Mouse (Mus musculus): ENCODE data around the gene Rapgef2. TPM values are rescaled to one million over a fixed set of nuclear protein-coding genes. Genes with fewer than 3 reads are reported as not detected.

Gene Rapgef2
- polyA plus RNA-seq, 1 experiment from 2014 or later = 4.4 TPM

DNA sequence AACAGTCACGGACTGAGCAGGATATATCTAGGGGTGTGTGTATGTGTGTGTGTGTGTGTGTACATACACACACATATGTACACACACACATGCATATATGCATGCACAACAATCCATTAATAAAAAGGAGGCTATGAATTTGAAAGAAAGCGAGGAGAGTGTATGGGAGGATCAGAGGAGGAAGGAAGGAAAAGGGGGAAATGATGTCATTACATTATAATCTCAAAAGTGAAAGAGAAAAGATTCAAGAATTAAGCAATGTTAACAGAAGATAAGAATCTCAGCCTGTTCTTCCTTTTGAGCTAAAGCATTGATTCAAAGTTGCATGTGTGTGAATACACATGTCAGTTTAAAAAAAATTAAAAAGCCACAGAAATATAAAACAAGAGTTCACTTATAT lies 158.5 kb downstream of the Rapgef2 start:
- whole genome bisulfite sequencing = 73% methylated on average over 2 of the region's 2 CpGs

DNA sequence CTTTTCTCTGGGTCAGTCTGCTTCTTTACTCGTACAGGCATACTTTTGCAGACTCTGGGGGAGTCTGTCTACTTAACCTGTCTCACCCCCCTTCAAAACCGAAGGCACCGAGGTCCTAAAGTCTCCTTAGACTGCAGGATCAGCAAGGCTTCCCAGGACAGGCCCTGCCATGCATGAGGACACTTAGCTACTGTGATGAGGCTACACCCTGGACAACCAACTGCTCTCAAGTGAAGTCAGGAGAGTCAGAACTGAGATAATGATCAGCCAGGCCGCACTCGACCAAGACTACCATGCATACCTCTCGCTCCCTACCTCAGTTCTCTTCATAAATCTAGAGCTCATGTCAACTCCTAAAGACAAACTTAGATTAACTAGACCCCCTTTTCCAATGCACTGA lies 159.5 kb downstream of the Rapgef2 start:
- Histone ChIP-seq H3K4me3 (replicated peaks; ENCODE audit: low read length) (no peak overlapping the region), H3K27me3 (ENCODE audit: control insufficient read depth, insufficient read depth, low read length) (no peaks in the 10 kb centered on the region), H3K4me2 (ENCODE audit: low read depth, low read length) (no peak overlapping the region), H3K9ac (ENCODE audit: low read length) (no peak overlapping the region), H3K27ac (ENCODE audit: low read length) (no peak overlapping the region), H3K36me3 (ENCODE audit: control insufficient read depth, insufficient read depth, low read length) (no peaks in the 10 kb centered on the region), H3K9me3 (replicated peaks; ENCODE audit: control insufficient read depth, low read length) (no peaks in the 10 kb centered on the region), H3K4me1 (ENCODE audit: control insufficient read depth, insufficient read depth, low read length) (peaks cover 2% of the 10 kb centered on the region)
- WGBS = 81% methylated on average over 6 of the region's 6 CpGs
- no peak for ATAC-seq (ENCODE audit: insufficient read depth, low FRiP score)

More for the DNA sequence above, 158.5 kb downstream of the Rapgef2 start:
- Histone ChIP-seq H3K4me3 (replicated peaks; ENCODE audit: low read length) (no peak overlapping the region), H3K27me3 (ENCODE audit: control insufficient read depth, insufficient read depth, low read length) (no peaks in the 10 kb centered on the region), H3K27ac (ENCODE audit: low read length) (no peak overlapping the region), H3K4me2 (ENCODE audit: low read depth, low read length) (no peak overlapping the region), H3K36me3 (ENCODE audit: control insufficient read depth, insufficient read depth, low read length) (no peaks in the 10 kb centered on the region), H3K9me3 (replicated peaks; ENCODE audit: control insufficient read depth, low read length) (no peaks in the 10 kb centered on the region), H3K9ac (ENCODE audit: low read length) (no peak overlapping the region), H3K4me1 (ENCODE audit: control insufficient read depth, insufficient read depth, low read length) (peaks cover 2% of the 10 kb centered on the region)
- ATAC-seq (ENCODE audit: insufficient read depth, low FRiP score) = no peak

GRCm38 (mm10) chr3:79121391-79121790 lies 164.9 kb downstream of the Rapgef2 start:
- H3K4me3 ChIP-seq (replicated peaks; ENCODE audit: low read length) = no peak overlapping the region
- H3K27me3 ChIP-seq (ENCODE audit: control insufficient read depth, insufficient read depth, low read length) = no peaks in the 10 kb centered on the region
- no peak for ATAC-seq (ENCODE audit: insufficient read depth, low FRiP score)
- no peak overlapping the region for H3K9ac ChIP-seq (ENCODE audit: low read length)
- no peaks in the 10 kb centered on the region for H3K4me1 ChIP-seq (ENCODE audit: control insufficient read depth, insufficient read depth, low read length)
- H3K9me3 ChIP-seq (replicated peaks; ENCODE audit: control insufficient read depth, low read length) = no peaks in the 10 kb centered on the region
- 80% methylated on average over 7 of the region's 7 CpGs for WGBS
- no peaks in the 10 kb centered on the region for H3K36me3 ChIP-seq (ENCODE audit: control insufficient read depth, insufficient read depth, low read length)
- H3K4me2 ChIP-seq (ENCODE audit: low read depth, low read length) = no peak overlapping the region
- no peak overlapping the region for H3K27ac ChIP-seq (ENCODE audit: low read length)

- Histone ChIP-seq H3K4me2 (ENCODE audit: low read depth, low read length) (no peak overlapping the region), H3K9ac (ENCODE audit: low read length) (no peak overlapping the region), H3K36me3 (ENCODE audit: control insufficient read depth, insufficient read depth, low read length) (no peaks in the 10 kb centered on the region), H3K27ac (ENCODE audit: low read length) (no peak overlapping the region), H3K9me3 (replicated peaks; ENCODE audit: control insufficient read depth, low read length) (no peaks in the 10 kb centered on the region), H3K4me1 (ENCODE audit: control insufficient read depth, insufficient read depth, low read length) (no peaks in the 10 kb centered on the region), H3K4me3 (replicated peaks; ENCODE audit: low read length) (no peak overlapping the region), H3K27me3 (ENCODE audit: control insufficient read depth, insufficient read depth, low read length) (no peaks in the 10 kb centered on the region)
- WGBS = 90% methylated on average over 12 of the region's 12 CpGs
- no peak for ATAC-seq (ENCODE audit: insufficient read depth, low FRiP score)
These were observed 166.3 kb downstream of the Rapgef2 start for GRCm38 (mm10) chr3:79119983-79120382.

- no peaks in the 10 kb centered on the region for H3K9me3 ChIP-seq (replicated peaks; ENCODE audit: control insufficient read depth, low read length)
- peaks cover 6% of the 10 kb centered on the region; the same call in 1 of the 2 replicates for H3K36me3 ChIP-seq (ENCODE audit: control insufficient read depth, insufficient read depth, low read length)
- no peaks in the 10 kb centered on the region for H3K27me3 ChIP-seq (ENCODE audit: control insufficient read depth, insufficient read depth, low read length)
- no peak overlapping the region for H3K4me3 ChIP-seq (replicated peaks; ENCODE audit: low read length)
- ATAC-seq (ENCODE audit: insufficient read depth, low FRiP score) = no peak
- H3K27ac ChIP-seq (ENCODE audit: low read length) = no peak overlapping the region
- no peak overlapping the region for H3K4me2 ChIP-seq (ENCODE audit: low read depth, low read length)
- 91% methylated on average over 6 of the region's 6 CpGs for WGBS
- no peaks in the 10 kb centered on the region for H3K4me1 ChIP-seq (ENCODE audit: control insufficient read depth, insufficient read depth, low read length)
- H3K9ac ChIP-seq (ENCODE audit: low read length) = no peak overlapping the region
These were observed 176.2 kb downstream of the Rapgef2 start for GRCm38 (mm10) chr3:79110153-79110552.

- WGBS = 83% methylated on average over 6 of the region's 6 CpGs
- no peak for ATAC-seq (ENCODE audit: insufficient read depth, low FRiP score)
These were observed 178.1 kb downstream of the Rapgef2 start for GRCm38 (mm10) chr3:79108246-79108645.

GRCm38 (mm10) chr3:79106360-79106759 lies 180.0 kb downstream of the Rapgef2 start:
- 81% methylated on average over 2 of the region's 2 CpGs for WGBS
- H3K9ac ChIP-seq (ENCODE audit: low read length) = no peak overlapping the region
- no peak overlapping the region for H3K4me2 ChIP-seq (ENCODE audit: low read depth, low read length)
- H3K27me3 ChIP-seq (ENCODE audit: control insufficient read depth, insufficient read depth, low read length) = no peaks in the 10 kb centered on the region
- no peaks in the 10 kb centered on the region for H3K9me3 ChIP-seq (replicated peaks; ENCODE audit: control insufficient read depth, low read length)
- peaks cover 3% of the 10 kb centered on the region; the same call in 1 of the 2 replicates for H3K4me1 ChIP-seq (ENCODE audit: control insufficient read depth, insufficient read depth, low read length)
- peaks cover 3% of the 10 kb centered on the region; the same call in 1 of the 2 replicates for H3K36me3 ChIP-seq (ENCODE audit: control insufficient read depth, insufficient read depth, low read length)
- ATAC-seq (ENCODE audit: insufficient read depth, low FRiP score) = no peak
- no peak overlapping the region for H3K4me3 ChIP-seq (replicated peaks; ENCODE audit: low read length)
- no peak overlapping the region for H3K27ac ChIP-seq (ENCODE audit: low read length)

More at GRCm38 (mm10) chr3:79108246-79108645, 178.1 kb downstream of the Rapgef2 start:
- no peak overlapping the region for H3K9ac ChIP-seq (ENCODE audit: low read length)
- H3K4me3 ChIP-seq (replicated peaks; ENCODE audit: low read length) = no peak overlapping the region
- no peaks in the 10 kb centered on the region for H3K4me1 ChIP-seq (ENCODE audit: control insufficient read depth, insufficient read depth, low read length)
- no peaks in the 10 kb centered on the region for H3K9me3 ChIP-seq (replicated peaks; ENCODE audit: control insufficient read depth, low read length)
- H3K36me3 ChIP-seq (ENCODE audit: control insufficient read depth, insufficient read depth, low read length) = peaks cover 6% of the 10 kb centered on the region; the same call in 1 of the 2 replicates
- no peak overlapping the region for H3K27ac ChIP-seq (ENCODE audit: low read length)
- H3K27me3 ChIP-seq (ENCODE audit: control insufficient read depth, insufficient read depth, low read length) = no peaks in the 10 kb centered on the region
- no peak overlapping the region for H3K4me2 ChIP-seq (ENCODE audit: low read depth, low read length)

GRCm38 (mm10) chr3:79103604-79104003 lies 182.7 kb downstream of the Rapgef2 start:
- WGBS = 86% methylated on average over 9 of the region's 9 CpGs
- no peak overlapping the region for H3K4me2 ChIP-seq (ENCODE audit: low read depth, low read length)

GRCm38 (mm10) chr3:79101737-79102136 lies 184.6 kb downstream of the Rapgef2 start:
- ATAC-seq (ENCODE audit: insufficient read depth, low FRiP score) = no peak
- Histone ChIP-seq H3K36me3 (ENCODE audit: control insufficient read depth, insufficient read depth, low read length) (0 out of 2 replicates have a peak, but pooled peaks cover 4% of the 10 kb centered on the region), H3K27ac (ENCODE audit: low read length) (no peak overlapping the region), H3K4me2 (ENCODE audit: low read depth, low read length) (no peak overlapping the region), H3K4me1 (ENCODE audit: control insufficient read depth, insufficient read depth, low read length) (peaks cover 3% of the 10 kb centered on the region; the same call in 1 of the 2 replicates), H3K4me3 (replicated peaks; ENCODE audit: low read length) (no peak overlapping the region), H3K9ac (ENCODE audit: low read length) (no peak overlapping the region), H3K9me3 (replicated peaks; ENCODE audit: control insufficient read depth, low read length) (no peaks in the 10 kb centered on the region), H3K27me3 (ENCODE audit: control insufficient read depth, insufficient read depth, low read length) (no peaks in the 10 kb centered on the region)
- 69% methylated on average over 6 of the region's 6 CpGs for WGBS

More at GRCm38 (mm10) chr3:79103604-79104003, 182.7 kb downstream of the Rapgef2 start:
- peaks cover 3% of the 10 kb centered on the region; the same call in 1 of the 2 replicates for H3K4me1 ChIP-seq (ENCODE audit: control insufficient read depth, insufficient read depth, low read length)
- peaks cover 3% of the 10 kb centered on the region; the same call in 1 of the 2 replicates for H3K36me3 ChIP-seq (ENCODE audit: control insufficient read depth, insufficient read depth, low read length)
- H3K27ac ChIP-seq (ENCODE audit: low read length) = no peak overlapping the region
- no peaks in the 10 kb centered on the region for H3K9me3 ChIP-seq (replicated peaks; ENCODE audit: control insufficient read depth, low read length)
- no peaks in the 10 kb centered on the region for H3K27me3 ChIP-seq (ENCODE audit: control insufficient read depth, insufficient read depth, low read length)
- H3K4me3 ChIP-seq (replicated peaks; ENCODE audit: low read length) = no peak overlapping the region
- H3K9ac ChIP-seq (ENCODE audit: low read length) = no peak overlapping the region
- ATAC-seq (ENCODE audit: insufficient read depth, low FRiP score) = no peak
